Mouse (Mus musculus) 416B (cell line): ENCODE data around the gene Pygo1.

Source experiments
- DNase-seq: peaks from one replicate; pipeline ENCODE4 v3.0.0; 2011; ENCODE audit warnings: low read depth

Pygo1 gene

GRCm38 (mm10) chr9:72925021-72925934, at the start of gene Pygo1:
TSS of gene Pygo1 (plus strand) at chr9:72925645.
- DNase-seq: no peak

- peak; percentile 44 for DNase-seq
Measured at GRCm38 (mm10) chr9:72875878-72876277, 49.6 kb upstream of the Pygo1 start.

DNA sequence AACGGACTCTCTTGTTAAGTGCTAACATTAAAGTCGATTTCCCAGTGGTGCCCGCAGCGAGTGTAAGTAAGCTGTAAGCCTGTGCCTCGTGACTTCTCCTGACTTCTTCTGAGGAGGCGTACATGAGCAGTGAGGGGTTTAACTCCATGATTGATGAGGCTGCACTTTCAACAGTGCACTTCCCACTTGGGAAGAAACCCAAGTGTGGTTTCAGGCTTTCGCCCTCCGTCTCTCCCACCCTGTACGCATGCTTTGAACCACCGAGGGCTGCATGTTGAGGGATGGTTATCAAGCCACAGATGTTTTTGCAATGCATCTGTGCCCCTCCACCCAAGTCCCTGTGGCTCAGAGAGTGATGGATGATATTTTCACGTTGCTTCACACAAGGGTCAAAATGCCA, 47.5 kb upstream of the Pygo1 start:
- no peak for DNase-seq

GRCm38 (mm10) chr9:72878656-72879055, 46.8 kb upstream of the Pygo1 start:
- DNase-seq: no peak

DNA sequence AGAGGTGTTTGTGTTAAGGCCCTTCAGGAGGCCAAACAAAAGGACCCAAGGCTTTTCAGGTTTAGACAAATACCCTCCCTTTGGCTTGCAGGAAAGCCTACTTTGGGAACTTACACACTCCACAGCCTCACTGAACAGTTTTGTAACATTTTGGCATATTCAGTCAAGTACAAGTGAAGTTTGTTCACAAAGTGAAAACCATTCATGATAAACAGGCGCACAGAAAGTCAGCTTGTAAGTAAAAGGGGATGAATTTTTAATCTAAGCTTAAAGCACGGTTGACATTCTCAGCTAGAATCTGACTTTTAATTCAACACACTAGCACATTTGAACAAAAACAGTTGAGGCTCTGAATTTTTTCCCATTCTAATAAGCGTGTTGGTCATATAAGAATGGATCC, 45.8 kb upstream of the Pygo1 start:
- DNase-seq: no peak

GRCm38 (mm10) chr9:72880225-72880960, 45.1 kb upstream of the Pygo1 start:
- DNase-seq: no peak

GRCm38 (mm10) chr9:72881026-72881768, 44.2 kb upstream of the Pygo1 start:
- no peak for DNase-seq

- peak; percentile 69 for DNase-seq
Measured at GRCm38 (mm10) chr9:72883940-72884339, 41.5 kb upstream of the Pygo1 start.

GRCm38 (mm10) chr9:72889777-72890176, 35.7 kb upstream of the Pygo1 start:
- peak; percentile 54 for DNase-seq

DNA sequence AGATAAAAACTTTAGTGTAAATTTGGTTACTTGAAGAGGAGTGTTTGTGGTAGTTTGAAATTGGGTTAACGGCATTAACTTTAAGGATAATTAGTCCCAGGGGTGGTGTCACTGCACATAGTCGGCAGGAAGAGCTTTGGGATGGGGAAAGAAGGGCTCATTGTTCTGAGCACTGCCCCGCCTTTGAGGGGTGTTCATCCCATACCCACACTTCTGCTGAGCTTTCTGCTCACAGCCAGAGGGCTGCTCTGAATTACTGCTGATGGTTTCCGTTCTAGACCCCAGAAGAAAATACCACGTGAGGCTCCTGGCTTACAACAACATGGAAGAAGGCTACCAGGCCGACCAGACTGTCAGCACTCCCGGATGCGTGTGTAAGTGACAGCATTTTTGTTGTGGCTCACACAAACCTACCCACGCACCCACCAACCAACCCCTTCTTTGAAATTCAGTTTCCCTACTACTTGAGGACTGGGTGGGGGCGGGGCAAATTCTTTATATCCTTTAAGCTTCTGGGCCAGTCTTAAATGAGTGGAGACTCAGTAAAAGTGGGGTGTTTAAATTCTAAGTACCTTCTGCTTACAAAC, 34.9 kb upstream of the Pygo1 start:
- DNase-seq: no peak

- no peak for DNase-seq
Measured at GRCm38 (mm10) chr9:72892761-72893160, 32.7 kb upstream of the Pygo1 start.

DNA sequence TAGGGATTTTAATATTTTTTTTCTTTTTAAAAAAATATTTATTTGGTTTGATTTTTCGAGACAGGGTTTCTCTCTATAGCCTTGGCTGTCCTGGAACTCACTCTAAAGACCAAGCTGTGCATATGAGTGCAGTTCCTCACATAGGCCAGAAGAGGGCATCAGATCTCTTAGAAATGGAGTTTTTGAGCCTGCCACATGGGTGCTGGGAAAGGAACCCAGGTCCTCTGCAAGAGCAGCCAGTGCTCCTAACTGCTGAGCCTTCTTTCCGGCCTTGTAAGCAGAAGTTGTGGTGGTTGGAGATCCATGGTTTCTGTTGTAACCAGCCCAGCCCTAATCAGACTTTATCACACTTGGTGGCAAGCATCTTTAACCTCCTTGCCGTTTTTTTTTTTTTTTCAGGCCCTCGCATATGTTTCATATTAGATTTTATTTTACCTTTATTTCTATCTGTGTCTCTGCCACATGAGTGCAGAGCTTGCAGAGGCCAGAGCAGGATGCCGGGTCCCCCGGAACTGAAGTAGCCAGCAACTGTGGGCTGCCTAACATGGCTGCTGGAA, 30.6 kb upstream of the Pygo1 start:
- peak; percentile 33 for DNase-seq

GRCm38 (mm10) chr9:72902057-72902456, 23.4 kb upstream of the Pygo1 start:
- no peak for DNase-seq

DNA sequence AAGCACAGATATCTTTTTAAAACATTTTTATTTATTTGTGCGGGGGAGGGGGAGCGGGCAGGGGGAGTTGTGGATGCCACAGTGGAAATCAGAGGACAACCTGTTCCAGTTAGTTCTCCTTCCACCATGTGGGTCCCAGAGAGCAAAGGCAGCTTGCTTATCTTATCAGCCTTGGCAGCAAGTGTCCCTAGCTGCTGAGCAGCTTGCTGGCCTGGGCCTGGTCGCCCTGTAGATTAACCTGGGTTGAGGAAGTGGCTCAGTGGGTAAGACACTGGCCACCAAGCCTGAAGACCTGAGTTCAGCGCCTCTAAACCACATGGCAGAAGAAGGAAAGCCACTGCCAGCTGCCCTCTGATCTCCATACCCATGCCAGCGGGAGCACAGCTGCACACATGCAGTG, 22.8 kb upstream of the Pygo1 start:
- DNase-seq: peak; percentile 65

DNA sequence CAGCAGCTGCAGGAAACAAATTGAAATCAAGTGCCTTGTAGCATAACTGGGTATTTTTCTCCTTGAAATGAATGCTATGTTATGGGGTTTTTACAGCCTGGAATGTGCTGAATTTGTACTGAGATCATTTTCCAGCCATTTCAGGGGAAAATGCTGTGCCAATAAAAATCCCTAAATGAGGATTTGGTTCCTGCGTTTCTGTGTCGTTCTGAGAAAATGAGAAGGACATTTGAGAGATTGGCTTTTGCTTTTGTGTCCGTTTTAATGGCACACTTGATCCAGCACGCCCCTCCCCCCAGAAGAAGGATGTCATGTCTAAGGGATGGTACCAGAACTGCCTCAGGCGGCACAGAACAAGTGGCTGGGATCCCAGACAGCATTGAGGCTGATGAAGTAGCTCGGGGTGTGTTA, 18.7 kb upstream of the Pygo1 start:
- DNase-seq: no peak

GRCm38 (mm10) chr9:72911381-72911780, 14.1 kb upstream of the Pygo1 start:
- no peak for DNase-seq

- DNase-seq: peak; percentile 45
Measured at GRCm38 (mm10) chr9:72913551-72913950, 11.9 kb upstream of the Pygo1 start.

DNA sequence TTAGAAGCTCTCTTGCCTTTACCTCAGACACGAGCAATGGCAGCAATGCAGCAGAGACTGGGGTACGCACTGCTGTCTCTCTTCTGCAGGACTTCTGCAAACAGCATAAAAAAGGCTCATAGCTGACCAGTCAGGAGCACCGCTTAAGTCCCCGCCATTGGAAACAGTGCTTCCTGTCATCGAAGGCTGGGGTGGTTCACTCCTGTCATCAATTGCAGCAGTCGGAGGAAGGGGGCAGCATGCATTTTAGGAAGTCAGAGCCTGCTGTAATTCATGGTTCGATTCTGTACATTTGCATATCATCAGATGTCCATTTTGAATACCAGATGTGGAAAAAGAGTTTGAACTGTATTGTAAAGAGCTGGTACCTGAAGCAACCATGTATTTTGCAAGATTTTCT, 9.7 kb upstream of the Pygo1 start:
- DNase-seq: no peak

- no peak for DNase-seq
Measured at GRCm38 (mm10) chr9:72923068-72923467, 2.4 kb upstream of the Pygo1 start.

DNA sequence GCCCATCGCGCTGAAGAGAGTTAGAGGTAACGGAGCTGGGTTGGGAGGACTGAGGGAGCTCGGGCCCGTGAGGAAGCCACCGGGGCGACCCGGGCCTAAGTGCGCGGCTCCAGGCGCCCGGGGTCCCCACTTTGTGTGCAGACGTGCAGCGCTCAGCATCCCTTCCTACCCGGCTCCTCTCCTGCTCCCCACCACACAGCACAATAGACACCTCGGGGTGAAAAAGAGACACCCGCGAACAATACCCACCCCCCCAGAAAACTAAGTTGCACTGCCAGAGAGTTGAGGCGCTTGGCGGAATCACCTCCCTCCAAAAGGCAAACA, 452 bp downstream of the Pygo1 start:
- DNase-seq: no peak

- DNase-seq: no peak
Measured at GRCm38 (mm10) chr9:72931166-72931790, 5.8 kb downstream of the Pygo1 start.
